Mouse (Mus musculus): ENCODE measurements around the gene Prx.

- TF ChIP-seq POLR2A (IDR thresholded peaks at IDR 0.05; ENCODE audit: control insufficient read depth, low read depth, low read length) (no peak), CTCF (IDR thresholded peaks at IDR 0.05; ENCODE audit: control insufficient read depth, insufficient read depth, insufficient replicate concordance, low read depth, low read length) (no peak)
These were observed 38.9 kb downstream of the Prx start for GRCm38 (mm10) chr7:27537998-27538397.

Data from testis, adult 2 months (tissue).